Mouse (Mus musculus) right cerebral cortex, adult 18-20 months (tissue): Measurements from ENCODE around the gene H2-Aa.

Experiments
- DNase-seq: peaks from one replicate; pipeline ENCODE4 v3.0.0; 2022; ENCODE audit warnings: mixed read lengths

The H2-Aa gene

GRCm38 (mm10) chr17:34299356-34299755 lies 11.7 kb upstream of the H2-Aa start:
- no peak for DNase-seq

GRCm38 (mm10) chr17:34295891-34296794 lies 8.5 kb upstream of the H2-Aa start:
- DNase-seq: peak; percentile 53

- DNase-seq: no peak
Measured at GRCm38 (mm10) chr17:34295307-34295706, 7.7 kb upstream of the H2-Aa start.

- no peak for DNase-seq
Measured at GRCm38 (mm10) chr17:34294249-34294648, 6.6 kb upstream of the H2-Aa start.

GRCm38 (mm10) chr17:34293533-34293932 lies 5.9 kb upstream of the H2-Aa start:
- no peak for DNase-seq

GRCm38 (mm10) chr17:34292570-34292969 lies 4.9 kb upstream of the H2-Aa start:
- no peak for DNase-seq

GRCm38 (mm10) chr17:34291609-34292008 lies 4.0 kb upstream of the H2-Aa start:
- DNase-seq: peak; percentile 79

- DNase-seq: no peak
Measured at GRCm38 (mm10) chr17:34288131-34288530, 508 bp upstream of the H2-Aa start.

- DNase-seq: no peak
Measured at GRCm38 (mm10) chr17:34286999-34287398, 624 bp downstream of the H2-Aa start.

- DNase-seq: no peak
Measured at GRCm38 (mm10) chr17:34286501-34286900, 1.1 kb downstream of the H2-Aa start.

GRCm38 (mm10) chr17:34285848-34286247 lies 1.8 kb downstream of the H2-Aa start:
- no peak for DNase-seq

GRCm38 (mm10) chr17:34285371-34285770 lies 2.3 kb downstream of the H2-Aa start:
- no peak for DNase-seq

GRCm38 (mm10) chr17:34281836-34282235 lies 5.8 kb downstream of the H2-Aa start:
- DNase-seq: no peak

- no peak for DNase-seq
Measured at GRCm38 (mm10) chr17:34280499-34281038, 7.1 kb downstream of the H2-Aa start.

GRCm38 (mm10) chr17:34272102-34272501 lies 15.5 kb downstream of the H2-Aa start:
- no peak for DNase-seq

- DNase-seq: no peak
Measured at GRCm38 (mm10) chr17:34270940-34271339, 16.7 kb downstream of the H2-Aa start.

- DNase-seq: no peak
Measured at GRCm38 (mm10) chr17:34270230-34270629, 17.4 kb downstream of the H2-Aa start.

- no peak for DNase-seq
Measured at GRCm38 (mm10) chr17:34269817-34270216, 17.8 kb downstream of the H2-Aa start.

- no peak for DNase-seq
Measured at GRCm38 (mm10) chr17:34268748-34269147, 18.9 kb downstream of the H2-Aa start.

GRCm38 (mm10) chr17:34268262-34268661 lies 19.4 kb downstream of the H2-Aa start:
- DNase-seq: no peak

- no peak for DNase-seq
Measured at GRCm38 (mm10) chr17:34264452-34265351, 22.9 kb downstream of the H2-Aa start.

GRCm38 (mm10) chr17:34263811-34264371 lies 23.7 kb downstream of the H2-Aa start:
- no peak for DNase-seq

GRCm38 (mm10) chr17:34263068-34263467 lies 24.6 kb downstream of the H2-Aa start:
- DNase-seq: peak; percentile 60
